Mouse (Mus musculus) limb, embryonic 10.5 days (tissue): ENCODE measurements at regions not wholly inside any gene's neighbourhood (a gene's known extent, or its start where the extent isn't known, plus 50 kb on each side); places are given as distances from the start of the nearest gene placed in this dataset.

ENCODE experiments used
- DNase-seq: peaks from one replicate; pipeline ENCODE4 v3.0.0-alpha.2; 2017; ENCODE audit warnings: low spot score
- H3K27ac ChIP-seq: fragments of 300-500 bp; sonication (generic); 2 replicates; pipeline ENCODE4 v1.5.1; 2016; ENCODE audit warnings: mild to moderate bottlenecking
- H3K27me3 ChIP-seq: fragments of 300-500 bp; sonication (generic); 2 replicates; pipeline ENCODE4 v1.6.1; 2016; ENCODE audit warnings: low read depth, mild to moderate bottlenecking; ENCODE audit not compliant: poor library complexity, severe bottlenecking
- H3K36me3 ChIP-seq: fragments of 300-500 bp; sonication (generic); 2 replicates; pipeline ENCODE4 v1.6.1; 2016; ENCODE audit warnings: mild to moderate bottlenecking, moderate library complexity
- H3K4me1 ChIP-seq: fragments of 300-500 bp; sonication (generic); 2 replicates; pipeline ENCODE4 v1.6.1; 2016
- H3K4me3 ChIP-seq: fragments of 300-500 bp; sonication (generic); 2 replicates; pipeline ENCODE4 v1.5.1; 2016; ENCODE audit warnings: mild to moderate bottlenecking, moderate library complexity
- H3K9me3 ChIP-seq: fragments of 300-500 bp; sonication (generic); replicated peaks from 2 replicates; pipeline ENCODE4 v1.6.1; 2016; ENCODE audit warnings: mild to moderate bottlenecking
- WGBS: fragments of 180-500 bp; shearing (Covaris S2); methylation state at CpG from one replicate; pipeline ENCODE4 v1.1.7; 2016; 5-methylcytosine and 5-hydroxymethylcytosine counted together

DNA sequence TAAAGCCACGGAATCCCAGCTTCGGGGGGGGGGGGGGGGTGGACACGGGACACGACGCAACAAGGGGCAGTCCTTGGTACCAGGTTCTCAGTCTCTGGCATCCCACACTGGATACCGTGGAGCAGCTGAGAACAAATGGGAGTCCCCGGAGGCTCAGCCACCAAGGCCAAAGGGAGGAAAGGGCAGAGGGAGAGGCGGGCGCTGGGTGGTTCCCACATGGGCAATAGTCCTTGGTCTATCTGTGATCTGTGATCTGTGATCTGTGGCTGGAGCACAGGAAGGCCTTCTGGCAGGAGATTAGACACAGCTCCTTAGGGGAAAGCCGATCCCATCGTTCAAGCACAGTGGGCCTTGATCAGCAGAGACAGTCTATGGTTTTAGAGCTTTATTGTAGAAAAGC is 314.0 kb upstream of the Hs6st1 start:
- Histone ChIP-seq H3K27me3 (no peaks in the 10 kb centered on the region), H3K36me3 (no peaks in the 10 kb centered on the region), H3K27ac (no peak overlapping the region), H3K4me1 (peaks cover 7% of the 10 kb centered on the region; the same call in 1 of the 2 replicates), H3K4me3 (no peak overlapping the region), H3K9me3 (no peaks in the 10 kb centered on the region)
- 82% methylated on average over 11 of the region's 11 CpGs for WGBS
- no peak for DNase-seq

DNA sequence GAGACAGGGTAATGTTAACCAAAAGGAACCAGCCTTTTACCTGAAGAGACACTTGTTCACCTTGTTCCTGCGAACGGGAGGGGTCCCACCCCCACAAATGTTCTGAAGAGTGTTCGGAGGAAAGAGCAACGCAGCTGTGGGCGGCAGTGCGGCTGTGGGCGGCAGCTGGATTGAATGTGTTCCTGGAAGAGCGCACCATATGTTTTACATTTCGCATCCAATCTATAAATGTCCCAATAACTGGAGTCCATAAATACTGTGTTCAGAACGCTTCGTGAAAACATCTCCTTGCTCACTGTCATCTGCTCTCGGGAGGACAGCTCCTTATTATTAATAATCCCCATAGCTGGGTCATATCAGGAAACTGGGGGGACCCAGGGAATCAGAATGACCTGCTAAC is 309.2 kb upstream of the Hs6st1 start:
- Histone ChIP-seq H3K27ac (no peak overlapping the region), H3K4me1 (peaks cover 10% of the 10 kb centered on the region; the same call in 1 of the 2 replicates), H3K36me3 (no peaks in the 10 kb centered on the region), H3K4me3 (no peak overlapping the region), H3K27me3 (no peaks in the 10 kb centered on the region), H3K9me3 (no peaks in the 10 kb centered on the region)
- 69% methylated on average over 12 of the region's 12 CpGs for WGBS
- peak; percentile 35 for DNase-seq

DNA sequence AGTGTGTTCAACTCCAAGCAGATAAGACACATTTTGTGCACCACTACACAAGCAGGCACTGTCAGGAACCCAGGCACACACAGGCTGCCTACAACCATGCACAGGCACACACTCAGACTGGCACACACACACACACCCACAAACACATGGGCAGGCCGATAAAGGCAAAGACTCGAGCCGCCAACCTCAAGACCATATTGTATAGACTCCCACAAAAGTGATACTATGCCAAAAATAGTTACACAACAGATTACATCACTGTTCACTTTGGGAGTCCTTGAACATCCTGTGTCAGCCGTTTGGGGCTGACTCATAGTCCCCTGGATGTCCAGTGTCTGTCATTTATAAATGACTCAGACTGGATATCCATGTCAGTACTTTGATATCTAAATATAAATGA is 308.6 kb upstream of the Hs6st1 start:
- 86% methylated on average over 4 of the region's 4 CpGs for WGBS
- Histone ChIP-seq H3K9me3 (no peaks in the 10 kb centered on the region), H3K4me3 (no peak overlapping the region), H3K4me1 (peaks cover 10% of the 10 kb centered on the region; the same call in 1 of the 2 replicates), H3K27me3 (no peaks in the 10 kb centered on the region), H3K27ac (no peak overlapping the region), H3K36me3 (no peaks in the 10 kb centered on the region)
- no peak for DNase-seq

DNA sequence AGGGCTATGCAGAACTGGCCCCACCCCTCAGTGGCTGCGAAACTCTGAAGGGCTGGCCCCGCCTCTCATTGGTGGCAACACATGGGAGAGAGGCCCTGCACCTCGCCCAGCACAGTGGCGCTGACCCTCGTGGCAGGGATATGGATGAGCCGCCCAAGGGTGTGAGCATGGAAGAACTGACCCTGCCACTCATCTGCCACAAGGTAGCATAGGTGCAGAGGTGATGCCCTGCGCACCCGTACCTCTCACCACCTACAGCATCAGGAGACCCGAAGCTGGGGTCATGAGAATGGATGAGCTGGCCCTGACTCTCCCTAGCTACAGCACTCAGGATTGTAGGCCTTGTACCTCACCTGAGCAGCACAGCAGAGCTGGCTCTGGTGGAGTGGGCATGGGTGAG is 305.1 kb upstream of the Hs6st1 start:
- WGBS, result 85% methylated on average over 9 of the region's 9 CpGs
- H3K36me3 ChIP-seq, result no peaks in the 10 kb centered on the region
- H3K4me1 ChIP-seq, result peaks cover 10% of the 10 kb centered on the region; the same call in 1 of the 2 replicates
- H3K27me3 ChIP-seq, result no peaks in the 10 kb centered on the region
- no peaks in the 10 kb centered on the region for H3K9me3 ChIP-seq
- no peak for DNase-seq
- H3K4me3 ChIP-seq, result no peak overlapping the region
- H3K27ac ChIP-seq, result no peak overlapping the region

DNA sequence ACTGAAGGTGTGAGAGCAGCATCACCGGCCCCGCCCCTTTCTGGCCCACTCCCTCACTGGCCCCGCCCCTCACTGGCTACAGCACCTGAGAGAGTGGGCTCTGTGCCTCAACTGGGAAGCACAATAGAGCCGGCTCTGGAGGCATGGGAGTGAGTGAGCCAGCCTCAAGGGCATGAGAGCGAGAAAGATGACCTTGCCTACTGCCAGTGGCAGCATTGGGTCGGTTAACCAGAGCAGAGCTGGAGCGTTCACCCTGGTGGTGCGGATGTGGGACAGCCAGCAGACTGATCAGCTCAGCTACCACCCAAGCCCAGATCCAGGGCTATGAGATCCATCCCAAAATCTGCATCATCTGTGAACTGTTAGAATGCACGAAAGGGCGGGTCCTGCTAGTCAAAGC is 304.7 kb upstream of the Hs6st1 start:
- Histone ChIP-seq H3K9me3 (no peaks in the 10 kb centered on the region), H3K4me3 (no peak overlapping the region), H3K27me3 (no peaks in the 10 kb centered on the region), H3K4me1 (peaks cover 10% of the 10 kb centered on the region; the same call in 1 of the 2 replicates), H3K36me3 (no peaks in the 10 kb centered on the region), H3K27ac (no peak overlapping the region)
- 79% methylated on average over 10 of the region's 10 CpGs for WGBS
- DNase-seq, result no peak

DNA sequence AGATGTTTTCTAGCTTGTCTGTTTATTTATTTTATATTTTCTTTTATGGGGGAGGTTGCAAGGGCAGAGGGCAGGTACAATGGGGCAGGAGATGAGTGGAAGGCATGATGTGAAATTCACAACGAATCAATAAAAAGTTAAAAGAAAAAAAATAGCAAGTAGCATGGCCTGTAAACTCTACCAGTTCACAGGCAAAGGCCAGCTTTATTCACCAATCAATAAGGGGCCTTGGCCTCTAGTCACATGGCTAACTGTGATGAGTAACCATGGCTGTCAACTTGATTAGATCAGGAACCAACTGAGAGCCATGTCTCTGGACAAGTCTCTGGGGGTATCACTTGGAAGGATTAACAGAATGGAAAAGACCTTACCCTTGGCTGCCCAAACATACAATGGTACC is 304.1 kb upstream of the Hs6st1 start:
- no peaks in the 10 kb centered on the region for H3K27me3 ChIP-seq
- no peak overlapping the region for H3K27ac ChIP-seq
- H3K4me1 ChIP-seq, result peaks cover 4% of the 10 kb centered on the region; the same call in 1 of the 2 replicates
- H3K4me3 ChIP-seq, result no peak overlapping the region
- DNase-seq, result no peak
- no peaks in the 10 kb centered on the region for H3K36me3 ChIP-seq
- no peaks in the 10 kb centered on the region for H3K9me3 ChIP-seq
- WGBS, result 86% methylated on average over 1 of the region's 1 CpGs

DNA sequence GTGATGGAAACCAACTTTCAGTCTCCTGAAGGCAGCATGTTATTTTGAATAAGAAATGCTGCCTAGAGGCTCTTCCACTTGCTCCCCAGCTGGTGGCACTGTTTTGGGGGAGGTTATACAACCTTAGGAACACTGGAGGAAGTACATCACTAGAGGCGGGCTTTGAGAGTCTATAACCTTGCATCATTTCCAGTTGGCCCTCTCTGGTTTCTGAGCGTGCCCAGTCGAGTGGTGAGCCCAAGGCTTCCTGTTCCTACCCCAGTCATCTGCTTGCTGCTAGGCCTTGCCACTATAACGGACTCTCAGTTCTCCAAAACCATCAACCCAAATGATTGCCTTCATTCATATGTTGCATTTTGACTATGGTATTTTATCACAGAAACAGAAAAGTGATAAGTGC is 302.5 kb upstream of the Hs6st1 start:
- WGBS, result 81% methylated on average over 4 of the region's 4 CpGs
- H3K36me3 ChIP-seq, result no peaks in the 10 kb centered on the region
- no peaks in the 10 kb centered on the region for H3K27me3 ChIP-seq

DNA sequence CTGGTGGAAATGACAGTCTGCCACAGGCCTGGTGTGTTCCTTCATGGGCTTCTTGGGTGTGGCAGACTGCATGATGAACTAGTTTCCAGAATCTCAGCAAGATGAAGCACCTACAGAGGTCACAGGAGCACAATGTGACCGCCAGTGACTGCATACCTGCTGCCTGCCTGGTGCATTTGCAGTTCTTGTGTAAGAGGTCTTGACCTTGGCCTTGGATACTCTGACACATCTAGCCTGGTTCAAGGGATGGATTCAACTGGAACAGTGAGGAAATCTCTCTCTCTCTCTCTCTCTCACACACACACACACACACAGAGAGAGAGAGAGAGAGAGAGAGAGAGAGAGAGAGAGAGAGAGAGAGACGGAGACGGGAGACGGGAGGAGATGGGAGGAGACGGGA is 301.9 kb upstream of the Hs6st1 start:
- Histone ChIP-seq H3K9me3 (no peaks in the 10 kb centered on the region), H3K27me3 (no peaks in the 10 kb centered on the region), H3K27ac (no peak overlapping the region), H3K36me3 (no peaks in the 10 kb centered on the region), H3K4me3 (no peak overlapping the region), H3K4me1 (no peaks in the 10 kb centered on the region)
- no peak for DNase-seq
- 93% methylated on average over 5 of the region's 5 CpGs for WGBS

More for the DNA sequence above, 302.5 kb upstream of the Hs6st1 start:
- no peak overlapping the region for H3K4me3 ChIP-seq
- no peak overlapping the region for H3K27ac ChIP-seq
- no peak for DNase-seq
- no peaks in the 10 kb centered on the region for H3K4me1 ChIP-seq
- no peaks in the 10 kb centered on the region for H3K9me3 ChIP-seq

DNA sequence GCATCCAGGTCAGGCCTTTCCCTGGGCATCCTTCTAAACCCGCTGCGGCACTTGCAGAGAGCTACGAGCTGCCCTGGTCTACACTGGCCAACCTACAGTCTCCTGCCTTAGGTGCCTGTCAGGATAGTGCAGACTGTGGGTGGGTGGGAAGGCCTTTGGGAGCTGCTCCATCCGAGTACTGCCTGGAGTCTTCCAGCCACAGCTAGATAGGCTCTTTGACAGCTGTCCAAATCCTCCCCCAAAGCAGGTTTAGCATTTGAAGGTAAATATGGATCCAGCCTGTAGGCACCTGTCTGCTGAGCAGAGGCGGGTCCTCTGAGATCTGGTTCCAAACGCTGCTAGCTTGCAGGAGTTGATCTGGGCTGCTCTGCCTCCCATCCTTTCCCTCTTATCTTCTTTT is 295.6 kb upstream of the Hs6st1 start:
- no peaks in the 10 kb centered on the region for H3K36me3 ChIP-seq
- H3K27ac ChIP-seq, result no peak overlapping the region
- 87% methylated on average over 6 of the region's 6 CpGs for WGBS

DNA sequence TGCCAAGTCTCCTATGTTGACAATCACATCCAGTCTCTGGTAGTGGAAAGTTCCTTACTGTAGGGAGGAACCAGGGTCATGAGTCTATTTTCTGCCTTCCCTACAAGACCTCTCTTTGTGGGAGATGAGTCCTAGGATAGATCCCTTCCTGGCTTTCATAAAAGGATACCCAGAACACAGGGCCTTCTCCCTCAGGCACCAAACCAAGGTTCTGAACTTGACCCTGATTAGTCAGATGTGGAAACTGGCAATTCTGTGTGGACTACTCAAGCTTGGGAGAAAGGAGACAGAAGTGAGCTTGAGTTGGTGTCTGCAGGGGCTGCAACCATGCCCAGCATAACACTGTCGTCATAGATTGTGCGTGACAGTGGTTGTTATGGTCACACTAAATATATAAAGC is 293.6 kb upstream of the Hs6st1 start:
- no peak overlapping the region for H3K27ac ChIP-seq
- no peaks in the 10 kb centered on the region for H3K36me3 ChIP-seq
- no peak for DNase-seq
- WGBS, result 93% methylated on average over 2 of the region's 2 CpGs
- no peaks in the 10 kb centered on the region for H3K27me3 ChIP-seq
- no peaks in the 10 kb centered on the region for H3K4me1 ChIP-seq
- H3K9me3 ChIP-seq, result no peaks in the 10 kb centered on the region
- H3K4me3 ChIP-seq, result no peak overlapping the region

More for the DNA sequence above, 295.6 kb upstream of the Hs6st1 start:
- Histone ChIP-seq H3K9me3 (no peaks in the 10 kb centered on the region), H3K4me3 (no peak overlapping the region), H3K27me3 (no peaks in the 10 kb centered on the region), H3K4me1 (no peaks in the 10 kb centered on the region)
- no peak for DNase-seq

DNA sequence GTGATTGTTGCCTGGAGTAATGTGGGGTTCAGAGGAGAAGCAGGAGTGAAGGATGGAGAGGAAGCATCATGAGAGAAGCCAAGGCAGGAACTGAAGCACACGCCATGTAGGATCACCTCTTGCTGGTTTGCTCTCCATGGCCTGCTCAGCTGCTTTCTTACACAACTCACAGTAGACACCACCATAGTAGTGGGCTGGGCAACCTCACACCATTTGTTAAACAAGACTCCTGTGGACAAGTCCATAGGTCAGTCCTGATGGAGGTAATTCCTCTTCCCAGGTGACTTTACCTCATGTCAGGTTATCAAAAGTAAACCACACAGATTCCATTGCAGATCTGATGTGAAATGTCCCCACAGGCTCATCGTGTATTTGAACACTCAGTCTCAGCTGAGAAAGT is 285.5 kb upstream of the Hs6st1 start:
- Histone ChIP-seq H3K36me3 (no peaks in the 10 kb centered on the region), H3K27ac (no peak overlapping the region), H3K4me3 (no peak overlapping the region), H3K27me3 (no peaks in the 10 kb centered on the region), H3K9me3 (no peaks in the 10 kb centered on the region), H3K4me1 (no peaks in the 10 kb centered on the region)
- WGBS, result 86% methylated on average over 2 of the region's 2 CpGs
- DNase-seq, result no peak

DNA sequence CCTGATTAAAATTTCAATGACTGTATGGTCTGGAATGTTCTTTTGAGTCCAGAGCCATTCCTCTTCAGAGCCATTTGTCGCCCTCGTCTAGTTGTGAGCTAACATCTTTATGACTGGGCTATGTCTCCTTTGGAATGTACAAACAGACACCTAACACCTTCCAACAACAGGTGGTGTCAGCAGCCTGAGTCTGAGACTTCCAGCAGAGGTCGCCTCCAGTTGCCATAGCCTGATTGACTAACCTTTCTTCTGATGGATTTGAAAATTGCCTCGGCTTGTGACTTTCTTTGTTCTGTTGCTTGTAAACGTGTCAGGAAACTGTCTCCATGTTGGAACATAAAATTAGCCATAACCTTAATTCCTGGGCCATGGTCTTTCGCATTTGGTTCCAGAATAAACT is 284.8 kb upstream of the Hs6st1 start:
- WGBS, result 76% methylated on average over 6 of the region's 6 CpGs
- H3K27ac ChIP-seq, result no peak overlapping the region
- no peak overlapping the region for H3K4me3 ChIP-seq
- no peaks in the 10 kb centered on the region for H3K4me1 ChIP-seq
- H3K36me3 ChIP-seq, result no peaks in the 10 kb centered on the region
- H3K27me3 ChIP-seq, result no peaks in the 10 kb centered on the region
- no peaks in the 10 kb centered on the region for H3K9me3 ChIP-seq
- no peak for DNase-seq

DNA sequence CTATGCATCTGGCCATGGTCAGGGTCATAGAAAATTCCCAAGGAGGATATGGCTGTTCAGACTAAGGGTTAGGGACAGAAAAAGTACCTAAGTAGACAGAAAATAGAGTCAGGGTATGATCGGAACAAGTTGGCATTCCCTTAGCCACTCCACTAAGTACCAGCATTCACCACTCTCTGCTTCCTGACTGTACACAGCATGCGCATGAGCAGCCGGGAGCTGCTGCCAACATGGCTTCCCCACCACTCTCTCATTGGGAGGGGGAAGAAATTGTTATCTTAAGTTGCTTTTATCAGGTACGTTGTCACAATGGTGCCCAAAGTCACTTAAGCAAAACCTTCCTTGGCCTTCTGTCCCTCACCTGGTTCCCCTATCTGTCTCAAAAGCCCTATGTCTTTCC is 282.0 kb upstream of the Hs6st1 start:
- no peak overlapping the region for H3K27ac ChIP-seq
- DNase-seq, result no peak
- H3K4me3 ChIP-seq, result no peak overlapping the region
- no peaks in the 10 kb centered on the region for H3K27me3 ChIP-seq
- H3K4me1 ChIP-seq, result no peaks in the 10 kb centered on the region
- no peaks in the 10 kb centered on the region for H3K9me3 ChIP-seq
- H3K36me3 ChIP-seq, result no peaks in the 10 kb centered on the region
- 95% methylated on average over 4 of the region's 4 CpGs for WGBS

DNA sequence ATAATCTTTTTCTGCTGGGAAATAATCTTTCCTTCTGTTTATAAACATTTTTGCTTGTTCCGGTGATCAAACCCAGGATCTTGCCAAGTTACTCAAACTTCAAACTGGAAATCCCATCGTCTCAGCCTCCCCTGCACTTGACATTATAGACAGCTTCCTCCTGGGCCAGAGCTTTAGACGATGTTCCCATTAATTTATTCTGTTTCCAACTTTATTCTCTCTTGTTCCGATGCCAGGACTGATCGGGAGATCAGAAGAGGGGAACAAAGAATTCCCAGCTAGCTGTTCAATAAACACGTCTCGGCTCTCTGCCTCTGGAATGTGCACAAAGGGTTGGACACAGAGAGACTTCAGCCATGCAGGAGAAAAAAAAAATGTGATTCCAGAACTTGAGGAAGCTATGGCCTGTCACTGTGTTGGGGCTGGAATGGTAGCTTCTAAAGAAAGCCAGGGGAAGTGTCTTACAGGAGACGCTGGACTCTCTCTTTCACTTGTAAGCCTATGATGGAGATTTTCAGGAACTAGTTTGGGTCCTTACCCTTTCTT is 281.5 kb upstream of the Hs6st1 start:
- H3K4me1 ChIP-seq, result no peaks in the 10 kb centered on the region
- no peaks in the 10 kb centered on the region for H3K27me3 ChIP-seq
- DNase-seq, result no peak
- 90% methylated on average over 8 of the region's 8 CpGs for WGBS
- no peak overlapping the region for H3K4me3 ChIP-seq
- H3K27ac ChIP-seq, result no peak overlapping the region
- no peaks in the 10 kb centered on the region for H3K36me3 ChIP-seq
- no peaks in the 10 kb centered on the region for H3K9me3 ChIP-seq
